Mouse (Mus musculus): ENCODE results near the gene Zxdb.
"Not testable (repeated sequence)": the region's sequence is repeated elsewhere in the genome, so short reads cannot be mapped to it uniquely, and the experiment has no call there.

Gene Zxdb

DNA sequence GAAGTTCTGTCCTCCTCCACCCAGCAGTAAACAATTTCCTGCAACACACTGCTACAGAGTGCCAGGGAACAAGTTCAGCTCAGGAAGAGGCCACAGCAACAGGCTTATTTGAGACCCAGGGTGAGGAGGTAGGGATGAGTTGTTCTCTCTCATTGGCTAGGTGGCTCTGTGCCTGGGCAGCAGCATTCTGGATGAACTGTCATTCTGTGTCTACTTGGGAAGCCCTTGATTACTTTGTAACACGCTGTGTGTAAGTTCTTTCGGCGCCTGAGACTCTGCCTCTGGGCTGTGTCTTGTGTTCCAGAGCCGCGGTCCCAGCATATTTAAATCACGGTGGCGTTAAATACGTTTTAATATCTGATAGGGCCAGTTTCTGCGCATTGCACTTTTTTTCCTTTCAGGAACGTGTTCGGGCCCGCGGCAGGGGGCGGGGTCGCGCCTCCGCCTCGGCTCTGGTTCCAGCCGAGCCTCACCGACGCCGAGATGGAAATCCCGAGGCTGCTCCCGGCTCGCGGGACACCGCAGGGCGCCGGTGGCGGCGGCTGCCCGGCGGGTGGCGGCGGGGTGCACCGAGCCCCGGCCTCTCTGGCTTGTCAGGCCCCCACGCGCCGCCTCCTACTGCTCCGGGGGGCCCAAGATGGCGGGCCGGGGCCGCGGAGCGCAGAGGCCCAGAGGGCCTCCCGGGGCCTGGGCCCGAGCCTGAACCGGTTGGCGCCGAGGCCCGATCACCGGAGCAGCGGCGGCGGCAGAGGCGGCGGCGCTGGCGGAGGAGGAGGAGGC, at the start of gene Zxdb:
Zxdb (plus strand) TSS at position 378 of the 780 bp plus-strand sequence.
- DNase-seq (ENCODE audit: low spot score in 2 of 2): not testable (repeated sequence)

DNA sequence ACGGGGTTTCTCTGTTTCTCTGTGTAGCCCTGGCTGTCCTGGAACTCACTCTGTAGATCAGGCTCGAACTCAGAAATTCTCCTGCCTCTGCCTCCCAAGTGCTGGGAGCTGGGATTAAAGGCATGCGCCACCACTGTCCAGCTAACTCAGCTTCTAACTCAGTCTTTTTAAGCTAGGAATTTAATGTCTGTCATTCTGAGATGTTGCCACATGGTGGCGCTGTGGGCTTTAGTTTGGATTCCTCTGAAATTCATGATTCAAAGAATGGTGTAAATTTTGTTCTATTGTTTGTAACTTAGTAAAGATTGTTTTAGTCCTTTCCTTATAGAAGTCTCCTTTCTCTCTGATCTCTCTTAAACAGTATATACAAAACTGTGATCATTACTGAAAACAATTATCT, 49.4 kb upstream of the Zxdb start:
- no peak for DNase-seq (ENCODE audit: low spot score in 2 of 2)

DNA sequence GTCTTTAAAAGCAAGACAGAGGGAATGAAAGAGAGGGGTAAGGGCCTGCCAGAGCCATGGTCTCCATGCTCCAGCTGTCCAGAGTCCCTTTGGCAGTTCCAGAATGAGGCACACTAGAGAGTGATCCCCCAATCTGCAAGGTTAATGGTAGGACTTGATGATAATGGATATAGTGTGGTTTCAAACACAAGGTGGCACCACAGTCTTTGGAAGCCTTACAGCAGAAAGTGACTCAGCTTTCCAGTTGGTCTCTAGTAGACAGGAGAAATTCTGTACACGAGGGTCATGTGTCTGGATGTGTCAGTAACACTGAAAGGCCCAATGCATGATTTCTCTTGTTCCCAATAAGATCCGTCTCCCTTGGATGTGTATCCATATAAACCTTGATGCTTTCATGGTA, 42.8 kb upstream of the Zxdb start:
- not testable (repeated sequence) for DNase-seq (ENCODE audit: low spot score in 2 of 2)

DNA sequence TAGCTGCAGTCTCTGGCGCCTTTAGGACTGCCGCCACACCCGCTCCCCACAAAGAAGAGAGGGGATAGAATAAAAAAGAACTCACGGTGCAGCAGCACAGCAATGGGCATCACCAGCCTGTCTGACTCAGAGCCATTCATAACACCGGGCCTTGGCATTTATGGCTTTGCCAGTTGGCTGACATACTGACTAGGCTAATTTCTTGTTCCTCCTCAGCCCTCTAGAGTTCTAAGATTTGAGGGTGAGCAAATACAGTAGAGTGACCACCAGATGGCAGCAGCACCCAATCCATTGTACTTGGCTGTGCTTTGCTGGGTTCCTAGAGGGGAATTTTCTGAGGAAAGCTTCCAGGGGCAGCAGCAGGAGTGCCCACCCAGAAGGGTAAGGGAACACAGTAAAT, 34.8 kb upstream of the Zxdb start:
- DNase-seq (ENCODE audit: low spot score in 2 of 2): peak in 1 of 2 experiments; percentile 3

DNA sequence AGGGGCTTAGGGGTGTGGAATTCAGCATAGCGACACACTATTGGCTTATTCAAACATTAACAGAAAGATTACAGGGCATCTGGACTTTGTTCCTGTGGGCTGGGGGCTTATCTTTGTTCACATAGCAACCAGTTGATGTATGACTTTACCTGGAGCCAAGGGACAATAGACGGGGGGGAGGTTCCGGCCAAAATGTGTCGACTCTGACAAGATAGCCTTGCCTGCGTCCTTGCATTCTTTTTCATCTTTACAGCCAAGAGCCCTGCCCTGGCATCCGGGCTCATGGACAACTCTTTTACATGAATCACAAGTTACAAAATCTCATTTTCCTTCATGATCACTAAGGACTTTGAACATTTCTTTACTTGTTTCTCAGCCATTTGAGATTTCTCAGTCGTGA, 17.7 kb upstream of the Zxdb start:
- not testable (repeated sequence) for DNase-seq (ENCODE audit: low spot score in 2 of 2)

DNA sequence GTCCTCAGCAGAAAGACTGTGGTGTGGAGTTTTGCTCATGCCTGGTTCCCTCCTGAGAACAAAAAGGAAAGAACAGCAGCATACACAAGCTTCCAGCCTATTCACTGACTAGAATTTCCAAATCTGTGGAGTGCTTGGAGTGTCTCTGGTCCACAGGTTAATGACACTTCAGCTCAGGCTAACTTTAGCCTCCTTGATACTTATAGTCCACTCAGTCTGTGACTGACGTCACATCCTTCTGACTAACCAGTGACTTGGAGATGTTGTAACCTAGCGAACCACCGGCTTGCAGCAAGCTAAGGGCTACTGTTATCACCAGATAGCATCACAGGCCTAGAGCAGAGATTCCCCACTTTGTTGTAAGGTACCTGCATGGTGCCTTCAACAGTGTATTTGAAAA, 14.6 kb upstream of the Zxdb start:
- DNase-seq (ENCODE audit: low spot score in 2 of 2): not testable (repeated sequence)

DNA sequence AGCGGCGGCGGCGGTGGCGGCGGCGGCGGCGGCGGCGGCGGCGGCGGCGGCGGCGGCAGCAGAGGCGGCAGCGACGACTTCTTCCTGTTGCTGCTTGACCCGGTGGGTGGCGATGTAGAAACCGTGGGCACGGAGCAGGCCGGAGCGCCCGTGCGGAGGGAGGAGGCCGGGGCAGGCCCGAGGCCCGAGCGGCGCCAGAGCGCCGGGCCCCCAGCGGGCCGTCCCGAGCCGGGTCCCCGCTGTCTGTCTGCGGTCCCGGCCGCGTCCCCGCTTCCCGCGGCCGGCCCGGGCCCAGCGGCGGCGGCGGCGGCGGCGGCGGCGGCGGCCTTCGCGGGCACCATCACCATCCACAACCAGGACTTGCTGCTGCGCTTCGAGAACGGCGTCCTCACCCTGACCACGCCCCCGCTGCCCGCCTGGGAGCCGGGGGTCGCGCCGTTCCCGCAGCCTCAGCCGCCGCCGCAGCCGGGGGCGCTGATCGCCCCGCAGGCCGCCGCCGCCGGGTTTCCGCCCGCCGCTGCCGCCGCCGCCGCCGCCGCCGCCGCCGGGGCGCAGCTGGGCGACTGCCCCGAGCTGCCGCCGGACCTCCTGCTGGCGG, 702 bp downstream of the Zxdb start:
- DNase-seq (ENCODE audit: low spot score in 2 of 2): peak in 1 of 2 experiments; percentile 0

DNA sequence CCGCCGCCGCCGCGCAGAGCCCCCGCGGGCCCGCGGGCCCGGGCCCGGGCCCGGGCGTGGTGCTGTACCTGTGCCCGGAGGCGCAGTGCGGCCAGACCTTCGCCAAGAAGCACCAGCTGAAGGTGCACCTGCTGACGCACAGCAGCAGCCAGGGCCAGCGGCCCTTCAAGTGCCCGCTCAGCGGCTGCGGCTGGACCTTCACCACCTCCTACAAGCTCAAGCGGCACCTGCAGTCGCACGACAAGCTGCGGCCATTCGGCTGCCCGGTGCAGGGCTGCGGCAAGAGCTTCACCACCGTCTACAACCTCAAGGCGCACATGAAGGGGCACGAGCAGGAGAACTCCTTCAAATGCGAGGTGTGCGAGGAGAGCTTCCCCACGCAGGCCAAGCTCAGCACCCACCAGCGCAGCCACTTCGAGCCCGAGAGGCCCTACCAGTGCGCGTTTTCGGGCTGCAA, 1.3 kb downstream of the Zxdb start:
- not testable (repeated sequence) for DNase-seq (ENCODE audit: low spot score in 2 of 2)

DNA sequence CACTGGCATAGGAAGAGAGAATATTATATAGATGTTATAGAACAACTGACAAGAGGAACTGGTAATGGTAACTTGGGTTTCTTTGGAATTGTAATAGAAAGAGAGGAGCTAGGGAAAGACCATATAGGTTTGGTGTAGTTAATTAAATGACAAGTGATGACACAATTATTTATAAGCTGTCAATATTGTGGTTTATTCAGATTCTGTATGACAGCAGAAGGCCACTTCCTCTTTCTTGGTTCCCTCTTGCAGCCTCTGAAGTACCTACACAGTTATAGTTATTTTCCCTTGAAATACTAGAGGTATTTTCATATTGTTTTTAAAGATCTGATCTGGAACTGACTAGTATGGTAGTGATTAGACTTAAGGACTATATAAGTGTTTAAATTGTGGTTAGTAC, 7.2 kb downstream of the Zxdb start:
- DNase-seq (ENCODE audit: low spot score in 2 of 2): no peak

DNA sequence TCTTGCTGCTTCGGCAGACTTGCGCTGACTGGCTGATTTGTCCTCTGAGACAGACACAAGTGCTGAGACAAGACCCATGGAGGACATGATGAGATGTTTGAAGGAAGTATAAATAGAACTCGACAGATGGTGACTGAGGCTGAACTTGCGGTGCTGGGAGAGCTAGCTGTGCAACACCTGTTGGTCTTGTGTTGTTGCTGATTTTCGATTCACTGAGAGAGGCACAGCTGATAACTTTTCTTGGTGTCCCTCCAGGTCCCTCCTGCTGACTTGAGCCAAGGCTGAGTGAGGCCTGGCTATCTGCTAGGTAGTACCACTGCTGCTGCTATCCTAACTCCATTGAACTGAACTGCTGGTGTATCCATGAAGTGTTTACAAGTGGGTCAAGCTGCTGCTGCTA, 29.4 kb downstream of the Zxdb start:
- no peak for DNase-seq (ENCODE audit: low spot score in 2 of 2)

DNA sequence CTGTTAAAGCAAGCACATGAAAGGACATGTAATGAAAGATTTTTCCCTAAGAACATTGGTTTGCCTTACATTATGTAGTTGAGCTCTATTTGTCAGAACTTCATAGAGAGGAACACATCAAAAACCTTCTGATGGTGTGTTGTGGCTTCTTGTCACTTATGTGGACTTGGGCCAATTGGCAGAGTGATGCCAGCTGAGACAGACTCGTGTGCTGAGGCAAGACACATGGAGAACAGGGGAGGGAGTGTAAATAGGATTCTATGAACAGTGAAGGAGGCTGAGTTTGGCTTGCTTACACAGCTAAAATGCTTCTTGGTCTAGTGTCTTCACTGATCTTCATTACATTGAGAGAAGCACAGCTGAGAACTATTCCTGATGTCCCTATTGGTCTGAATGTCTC, 35.6 kb downstream of the Zxdb start:
- DNase-seq (ENCODE audit: low spot score in 2 of 2): no peak

DNA sequence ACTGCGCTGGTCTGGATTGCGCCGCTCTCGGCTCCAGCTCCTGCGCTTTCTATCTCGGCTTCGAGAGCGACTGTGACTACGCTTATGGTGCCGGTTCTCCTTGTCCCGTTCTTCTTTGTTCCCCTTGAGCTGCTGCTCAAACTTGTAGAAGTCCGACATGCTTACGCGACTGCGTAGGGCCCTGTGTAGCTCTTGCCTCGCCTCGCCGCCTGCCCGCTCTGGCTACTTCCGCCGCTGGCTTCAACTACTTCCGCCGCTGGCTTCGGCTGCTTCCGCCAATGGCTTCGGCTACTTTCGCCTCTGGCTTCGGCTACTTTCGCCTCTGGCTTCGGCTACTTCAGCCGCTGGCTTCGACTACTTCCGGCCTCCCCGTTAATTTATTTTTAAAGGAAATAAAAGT, 49.5 kb downstream of the Zxdb start:
- no peak for DNase-seq (ENCODE audit: low spot score in 2 of 2)
